Mouse (Mus musculus) hindbrain, embryonic 13.5 days (tissue): ENCODE measurements around the gene Tpcn1. TPM values are rescaled to one million over a fixed set of nuclear protein-coding genes. Genes with fewer than 3 reads are reported as not detected.

ENCODE experiments used
- ATAC-seq: fragments of 200-750 bp; cut with Nextera tagmentation; 2 replicates; pipeline ENCODE4 v1.8.0; 2017; ENCODE audit warnings: moderate TSS enrichment; ENCODE audit not compliant: low FRiP score
- H3K27ac ChIP-seq: fragments of 300-500 bp; sonication (generic); 2 replicates; pipeline ENCODE4 v1.5.1; 2015; ENCODE audit warnings: inconsistent platforms, mild to moderate bottlenecking, moderate library complexity
- H3K27me3 ChIP-seq: fragments of 300-500 bp; sonication (generic); 2 replicates; pipeline ENCODE4 v1.6.1; 2015; ENCODE audit warnings: mild to moderate bottlenecking, inconsistent platforms
- H3K36me3 ChIP-seq: fragments of 300-500 bp; sonication (generic); 2 replicates; pipeline ENCODE4 v1.6.1; 2015; ENCODE audit warnings: mild to moderate bottlenecking, inconsistent platforms
- H3K4me1 ChIP-seq: fragments of 300-500 bp; sonication (generic); replicated peaks from 2 replicates; pipeline ENCODE4 v1.6.1; 2015; ENCODE audit warnings: inconsistent platforms
- H3K4me2 ChIP-seq: fragments of 300-500 bp; sonication (generic); 2 replicates; pipeline ENCODE4 v1.6.1; 2015; ENCODE audit warnings: inconsistent platforms, mild to moderate bottlenecking, moderate library complexity
- H3K4me3 ChIP-seq: fragments of 300-500 bp; sonication (generic); 2 replicates; pipeline ENCODE4 v1.5.1; 2015; ENCODE audit warnings: mild to moderate bottlenecking, inconsistent platforms
- H3K9ac ChIP-seq: fragments of 300-500 bp; sonication (generic); 2 replicates; pipeline ENCODE4 v1.6.1; 2015; ENCODE audit warnings: mild to moderate bottlenecking, inconsistent platforms
- H3K9me3 ChIP-seq: fragments of 300-500 bp; sonication (generic); 2 replicates; pipeline ENCODE4 v1.6.1; 2016; ENCODE audit warnings: inconsistent platforms
- WGBS: fragments of 180-500 bp; shearing (Covaris S2); methylation state at CpG from one replicate; pipeline ENCODE4 v1.1.7; 2015; 5-methylcytosine and 5-hydroxymethylcytosine counted together
- polyA plus RNA-seq: library from polyadenylated mRNA; unstranded; fragments of >200 nt; fragmentation: Nextera tagmentation; extraction: Ambion mirVana; gene quantifications from 2 replicates; pipeline ENCODE4 v1.2.1, GENCODE M21; 2015

Tpcn1 gene
- polyA plus RNA-seq, 1 experiment from 2014 or later = 18.7 TPM

- 63% methylated on average over 25 of the region's 25 CpGs for WGBS
- Histone ChIP-seq H3K4me2 (no peak overlapping the region), H3K9me3 (no peaks in the 10 kb centered on the region), H3K36me3 (peaks cover 23% of the 10 kb centered on the region), H3K27ac (no peak overlapping the region), H3K4me1 (peaks cover 35% of the 10 kb centered on the region), H3K4me3 (no peak overlapping the region), H3K9ac (no peak overlapping the region), H3K27me3 (no peaks in the 10 kb centered on the region)
- ATAC-seq = no peak
Measured at GRCm38 (mm10) chr5:120606590-120607200, 18.2 kb upstream of the Tpcn1 start.

- no peaks in the 10 kb centered on the region for H3K9me3 ChIP-seq
- H3K9ac ChIP-seq = 0 out of 2 replicates have a peak overlapping the region, but pooled peaks have one; percentile 64
- H3K4me1 ChIP-seq = peaks cover 25% of the 10 kb centered on the region
- H3K27me3 ChIP-seq = no peaks in the 10 kb centered on the region
- peaks cover 23% of the 10 kb centered on the region for H3K36me3 ChIP-seq
- 1% methylated on average over 8 of the region's 8 CpGs for WGBS
- peak; percentile 63; the same call in 1 of the 2 replicates for ATAC-seq
- peak overlapping the region; percentile 61 for H3K4me2 ChIP-seq
- peak overlapping the region; percentile 77; the same call in 1 of the 2 replicates for H3K27ac ChIP-seq
- peak overlapping the region; percentile 33 for H3K4me3 ChIP-seq
Measured at GRCm38 (mm10) chr5:120605688-120606087, 17.2 kb upstream of the Tpcn1 start.

- WGBS = 9% methylated on average over 10 of the region's 10 CpGs
- peak overlapping the region; percentile 77 for H3K27ac ChIP-seq
- H3K36me3 ChIP-seq = peaks cover 23% of the 10 kb centered on the region
- no peaks in the 10 kb centered on the region for H3K9me3 ChIP-seq
- peak; percentile 55 for ATAC-seq
- peak overlapping the region; percentile 64 for H3K9ac ChIP-seq
- H3K4me1 ChIP-seq = peaks cover 21% of the 10 kb centered on the region
- no peaks in the 10 kb centered on the region for H3K27me3 ChIP-seq
- peak overlapping the region; percentile 33 for H3K4me3 ChIP-seq
- peak overlapping the region; percentile 61 for H3K4me2 ChIP-seq
Measured at GRCm38 (mm10) chr5:120605241-120605661, 16.8 kb upstream of the Tpcn1 start.

GRCm38 (mm10) chr5:120604839-120605238 is 16.4 kb upstream of the Tpcn1 start:
- peaks cover 22% of the 10 kb centered on the region for H3K36me3 ChIP-seq
- 3% methylated on average over 6 of the region's 6 CpGs for WGBS
- ATAC-seq = no peak; the same call in 1 of the 2 replicates
- H3K4me3 ChIP-seq = peak overlapping the region; percentile 33
- H3K9me3 ChIP-seq = no peaks in the 10 kb centered on the region
- peak overlapping the region; percentile 77 for H3K27ac ChIP-seq
- peak overlapping the region; percentile 64; the same call in 1 of the 2 replicates for H3K9ac ChIP-seq
- peak overlapping the region; percentile 61 for H3K4me2 ChIP-seq
- peaks cover 17% of the 10 kb centered on the region for H3K4me1 ChIP-seq
- no peaks in the 10 kb centered on the region for H3K27me3 ChIP-seq

- WGBS = 56% methylated on average over 7 of the region's 7 CpGs
- no peaks in the 10 kb centered on the region for H3K9me3 ChIP-seq
- peaks cover 9% of the 10 kb centered on the region for H3K4me1 ChIP-seq
- H3K36me3 ChIP-seq = peaks cover 13% of the 10 kb centered on the region
- no peak overlapping the region for H3K4me2 ChIP-seq
- no peak overlapping the region for H3K9ac ChIP-seq
- no peak overlapping the region for H3K4me3 ChIP-seq
- H3K27ac ChIP-seq = no peak overlapping the region
- no peak for ATAC-seq
- H3K27me3 ChIP-seq = no peaks in the 10 kb centered on the region
Measured at GRCm38 (mm10) chr5:120603515-120603914, 15.0 kb upstream of the Tpcn1 start.

- Histone ChIP-seq H3K4me2 (no peak overlapping the region), H3K9ac (no peak overlapping the region), H3K9me3 (no peaks in the 10 kb centered on the region), H3K27me3 (no peaks in the 10 kb centered on the region), H3K27ac (no peak overlapping the region), H3K36me3 (peaks cover under 1% of the 10 kb centered on the region; the same call in 1 of the 2 replicates), H3K4me3 (no peak overlapping the region), H3K4me1 (peaks cover 9% of the 10 kb centered on the region)
- 92% methylated on average over 12 of the region's 12 CpGs for WGBS
- ATAC-seq = no peak
Measured at GRCm38 (mm10) chr5:120602210-120602609, 13.7 kb upstream of the Tpcn1 start.

- peaks cover 9% of the 10 kb centered on the region for H3K4me1 ChIP-seq
- no peak overlapping the region for H3K4me2 ChIP-seq
- no peak overlapping the region for H3K4me3 ChIP-seq
- no peak for ATAC-seq
- no peak overlapping the region for H3K9ac ChIP-seq
- no peaks in the 10 kb centered on the region; the same call in 1 of the 2 replicates for H3K36me3 ChIP-seq
- WGBS = 54% methylated on average over 11 of the region's 11 CpGs
- no peaks in the 10 kb centered on the region for H3K27me3 ChIP-seq
- no peaks in the 10 kb centered on the region for H3K9me3 ChIP-seq
- no peak overlapping the region for H3K27ac ChIP-seq
Measured at GRCm38 (mm10) chr5:120600946-120601668, 12.6 kb upstream of the Tpcn1 start.

GRCm38 (mm10) chr5:120599625-120600024 is 11.2 kb upstream of the Tpcn1 start:
- no peaks in the 10 kb centered on the region; the same call in 1 of the 2 replicates for H3K36me3 ChIP-seq
- H3K9me3 ChIP-seq = no peaks in the 10 kb centered on the region
- H3K27ac ChIP-seq = no peak overlapping the region
- H3K9ac ChIP-seq = no peak overlapping the region
- H3K27me3 ChIP-seq = no peaks in the 10 kb centered on the region
- H3K4me1 ChIP-seq = peaks cover 4% of the 10 kb centered on the region
- ATAC-seq = no peak
- WGBS = 95% methylated on average over 6 of the region's 6 CpGs
- no peak overlapping the region for H3K4me3 ChIP-seq
- H3K4me2 ChIP-seq = no peak overlapping the region

- WGBS = 80% methylated on average over 6 of the region's 6 CpGs
- no peaks in the 10 kb centered on the region; the same call in 1 of the 2 replicates for H3K4me1 ChIP-seq
- H3K4me2 ChIP-seq = no peak overlapping the region
- H3K36me3 ChIP-seq = peaks cover 2% of the 10 kb centered on the region; the same call in 1 of the 2 replicates
- no peak for ATAC-seq
- H3K9ac ChIP-seq = no peak overlapping the region
- no peaks in the 10 kb centered on the region for H3K27me3 ChIP-seq
- H3K27ac ChIP-seq = no peak overlapping the region
- no peaks in the 10 kb centered on the region for H3K9me3 ChIP-seq
- H3K4me3 ChIP-seq = no peak overlapping the region
Measured at GRCm38 (mm10) chr5:120594485-120594884, 6.0 kb upstream of the Tpcn1 start.

- no peak overlapping the region for H3K27ac ChIP-seq
- H3K9ac ChIP-seq = no peak overlapping the region
- H3K36me3 ChIP-seq = peaks cover 2% of the 10 kb centered on the region; the same call in 1 of the 2 replicates
- H3K9me3 ChIP-seq = no peaks in the 10 kb centered on the region
- no peak for ATAC-seq
- H3K4me1 ChIP-seq = peaks cover 16% of the 10 kb centered on the region
- H3K27me3 ChIP-seq = no peaks in the 10 kb centered on the region
- WGBS = 67% methylated on average over 7 of the region's 7 CpGs
- no peak overlapping the region for H3K4me3 ChIP-seq
- H3K4me2 ChIP-seq = no peak overlapping the region
Measured at GRCm38 (mm10) chr5:120592141-120592540, 3.7 kb upstream of the Tpcn1 start.

- 78% methylated on average over 16 of the region's 16 CpGs for WGBS
- H3K4me3 ChIP-seq = no peak overlapping the region
- ATAC-seq = no peak
- peaks cover 29% of the 10 kb centered on the region for H3K4me1 ChIP-seq
- no peak overlapping the region for H3K4me2 ChIP-seq
- H3K27ac ChIP-seq = no peak overlapping the region
- no peaks in the 10 kb centered on the region for H3K27me3 ChIP-seq
- peaks cover 2% of the 10 kb centered on the region; the same call in 1 of the 2 replicates for H3K36me3 ChIP-seq
- no peaks in the 10 kb centered on the region for H3K9me3 ChIP-seq
- no peak overlapping the region for H3K9ac ChIP-seq
Measured at GRCm38 (mm10) chr5:120590356-120591010, 2.0 kb upstream of the Tpcn1 start.

GRCm38 (mm10) chr5:120587940-120588568 is 419 bp downstream of the Tpcn1 start:
- Histone ChIP-seq H3K9ac (peak overlapping the region; percentile 91), H3K27me3 (no peaks in the 10 kb centered on the region), H3K4me3 (peak overlapping the region; percentile 77), H3K4me2 (peak overlapping the region; percentile 82), H3K36me3 (peaks cover 20% of the 10 kb centered on the region), H3K4me1 (peaks cover 41% of the 10 kb centered on the region), H3K27ac (peak overlapping the region; percentile 78), H3K9me3 (no peaks in the 10 kb centered on the region)
- 2% methylated on average over 25 of the region's 29 CpGs for WGBS
- ATAC-seq = no peak
